16 mouse cellular contexts compared by ENCODE assay signal in the genomic region with DNA sequence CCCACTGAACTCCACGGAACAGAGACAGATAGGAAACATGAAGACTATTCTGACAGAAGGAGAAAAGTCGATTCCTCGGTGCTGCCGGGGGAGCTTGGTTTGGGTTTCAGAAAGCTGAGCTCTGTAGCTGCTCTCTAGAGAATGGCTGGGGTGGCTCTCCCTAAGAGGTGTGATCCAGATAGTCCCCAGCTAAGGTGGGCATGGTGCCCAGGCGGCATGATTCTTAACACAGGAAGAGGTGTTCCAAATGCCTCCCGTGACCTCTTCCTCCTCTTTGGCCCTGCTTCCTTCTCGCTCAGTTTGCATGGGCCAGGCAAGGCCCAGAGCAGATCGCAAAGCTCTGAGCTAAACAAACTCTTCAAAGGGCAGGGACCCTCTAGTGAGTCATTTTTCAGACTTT.
DNase-seq lines count a peak whose midpoint lies in the region; ATAC-seq and TF ChIP-seq lines count a peak whose summit lies in the region.
"Had no signal": no experiment of that assay in that cellular context is flagged by ENCODE, and none has a peak within 500 bp of the region (broad histone marks: within the 10 kb centered on the region; RNA-seq: fewer than 3 reads in every experiment).

No protein-coding gene starts in this region.

- H3K4me3 ChIP-seq in heart, embryonic 11.5 days (ENCODE audit: low read depth, low read length) = no peak overlapping the region
- H3K4me3 ChIP-seq in neural tube, embryonic 13.5 days = no peak overlapping the region
- H3K4me3 ChIP-seq in intestine, postnatal 0 days (ENCODE audit: low read depth, low read length) = no peak overlapping the region
- H3K4me3 ChIP-seq: embryonic facial prominence, embryonic 12.5 days; forebrain, embryonic 10.5 days; hindbrain, embryonic 15.5 days; left cerebral cortex, adult 2 months; limb, embryonic 13.5 days had no signal

- ATAC-seq in heart, embryonic 11.5 days (replicated peaks; ENCODE audit: insufficient number of reproducible peaks, low FRiP score, low TSS enrichment) = no peak
- no peak for ATAC-seq in neural tube, embryonic 13.5 days (ENCODE audit: low read depth)
- no peak for ATAC-seq in intestine, postnatal 0 days
- ATAC-seq: liver, postnatal 0 days had no signal

- H3K27ac ChIP-seq in heart, embryonic 11.5 days (ENCODE audit: low read depth, low read length) = no peak overlapping the region
- H3K27ac ChIP-seq in neural tube, embryonic 13.5 days (replicated peaks) = 0 out of 2 replicates have a peak overlapping the region, but pooled peaks have one; percentile 10
- H3K27ac ChIP-seq in intestine, postnatal 0 days (ENCODE audit: low read depth, low read length) = no peak overlapping the region
- H3K27ac ChIP-seq: embryonic facial prominence, embryonic 12.5 days; forebrain, embryonic 10.5 days; hindbrain, embryonic 15.5 days; left cerebral cortex, adult 2 months; limb, embryonic 13.5 days had no signal

- no peaks in the 10 kb centered on the region for H3K9me3 ChIP-seq in heart, embryonic 11.5 days (replicated peaks; ENCODE audit: control insufficient read depth, low read length)
- no peaks in the 10 kb centered on the region for H3K9me3 ChIP-seq in neural tube, embryonic 13.5 days
- no peaks in the 10 kb centered on the region for H3K9me3 ChIP-seq in intestine, postnatal 0 days (ENCODE audit: control insufficient read depth)
- H3K9me3 ChIP-seq: embryonic facial prominence, embryonic 12.5 days; forebrain, embryonic 10.5 days; hindbrain, embryonic 15.5 days; limb, embryonic 13.5 days had no signal

- DNase-seq in heart, adult 18-20 months = peak; percentile 31 to 48
- DNase-seq in neural tube, embryonic 10.5 days (ENCODE audit: extremely low spot score, low spot score) = no peak
- DNase-seq in kidney, postnatal 10 days = peak; percentile 67
- no peak for DNase-seq in B cell, adult 2 months
- no peak for DNase-seq in natural killer cell, adult 2 months (ENCODE audit: low spot score in 2 of 2)
- DNase-seq: liver, postnatal 0 days; right cerebral cortex, postnatal 14 days; thymus, adult 2 months had no signal

- no peaks in the 10 kb centered on the region for H3K36me3 ChIP-seq in heart, embryonic 11.5 days (ENCODE audit: control insufficient read depth, insufficient read depth, low read length)
- H3K36me3 ChIP-seq in neural tube, embryonic 13.5 days = no peaks in the 10 kb centered on the region
- no peaks in the 10 kb centered on the region for H3K36me3 ChIP-seq in intestine, postnatal 0 days (ENCODE audit: control insufficient read depth, insufficient read depth)
- H3K36me3 ChIP-seq: embryonic facial prominence, embryonic 12.5 days; forebrain, embryonic 10.5 days; hindbrain, embryonic 15.5 days; limb, embryonic 13.5 days had no signal

- WGBS in heart, embryonic 11.5 days (ENCODE audit: insufficient replicate concordance) = 75% methylated on average over 8 of the region's 8 CpGs
- WGBS in neural tube, embryonic 13.5 days = 63% methylated on average over 8 of the region's 8 CpGs
- WGBS in intestine, postnatal 0 days = 63% methylated on average over 8 of the region's 8 CpGs

- no peak overlapping the region for H3K9ac ChIP-seq in heart, embryonic 11.5 days (ENCODE audit: low read depth, low read length)
- no peak overlapping the region for H3K9ac ChIP-seq in neural tube, embryonic 13.5 days
- no peak overlapping the region for H3K9ac ChIP-seq in intestine, postnatal 0 days (ENCODE audit: low read depth, low read length)
- H3K9ac ChIP-seq: embryonic facial prominence, embryonic 12.5 days; hindbrain, embryonic 15.5 days; limb, embryonic 13.5 days; liver, postnatal 0 days had no signal

- no peaks in the 10 kb centered on the region for H3K4me1 ChIP-seq in heart, embryonic 11.5 days (ENCODE audit: control insufficient read depth, insufficient read depth, low read length)
- peaks cover 84% of the 10 kb centered on the region for H3K4me1 ChIP-seq in neural tube, embryonic 13.5 days (replicated peaks)
- no peaks in the 10 kb centered on the region for H3K4me1 ChIP-seq in intestine, postnatal 0 days (replicated peaks; ENCODE audit: control insufficient read depth, insufficient read depth, low read length)
- H3K4me1 ChIP-seq: embryonic facial prominence, embryonic 12.5 days had no signal

- TF ChIP-seq CTCF in intestine, postnatal 0 days (IDR thresholded peaks at IDR 0.05; ENCODE audit: low read depth) = no peak

- no peaks in the 10 kb centered on the region for H3K27me3 ChIP-seq in heart, embryonic 11.5 days (ENCODE audit: control insufficient read depth, insufficient read depth, low read length)
- no peaks in the 10 kb centered on the region for H3K27me3 ChIP-seq in neural tube, embryonic 13.5 days
- H3K27me3 ChIP-seq in intestine, postnatal 0 days (replicated peaks; ENCODE audit: control insufficient read depth, insufficient read depth, low read length) = no peaks in the 10 kb centered on the region
- H3K27me3 ChIP-seq: embryonic facial prominence, embryonic 12.5 days; hindbrain, embryonic 15.5 days had no signal

- no peak overlapping the region for H3K4me2 ChIP-seq in heart, embryonic 11.5 days
- no peak overlapping the region for H3K4me2 ChIP-seq in neural tube, embryonic 13.5 days
- H3K4me2 ChIP-seq in intestine, postnatal 0 days (replicated peaks; ENCODE audit: low read depth) = no peak overlapping the region
- H3K4me2 ChIP-seq: embryonic facial prominence, embryonic 12.5 days; hindbrain, embryonic 15.5 days; limb, embryonic 13.5 days had no signal

Comparison
In these comparisons a context has a peak if more than half of its experiments do, and no peak if none do; other contexts are left out.
1. DNase-seq: peak in heart, adult 18-20 months (2 of 2) and kidney, postnatal 10 days (single experiment); none in neural tube, embryonic 10.5 days (single experiment), B cell, adult 2 months (0 of 2) and natural killer cell, adult 2 months (0 of 2).